Mouse (Mus musculus) myocyte (in vitro differentiated cells): ENCODE data around the gene Edn3. TPM values are rescaled to one million over a fixed set of nuclear protein-coding genes. Genes with fewer than 3 reads are reported as not detected.

Source experiments
- H3K27me3 ChIP-seq: one replicate; pipeline ENCODE4 v1.6.1; 2011; ENCODE audit not compliant: control insufficient read depth, insufficient read depth, insufficient read length
- H3K36me3 ChIP-seq: one replicate; pipeline ENCODE4 v1.6.1; 2011; ENCODE audit not compliant: control insufficient read depth, insufficient read depth
- H3K4me2 ChIP-seq: one replicate; pipeline ENCODE4 v1.6.1; 2011; ENCODE audit warnings: low read depth, control low read depth
- H3K4me3 ChIP-seq: one replicate; pipeline ENCODE4 v1.5.1; 2011; ENCODE audit warnings: mild to moderate bottlenecking, control low read depth, moderate library complexity
- H3K79me2 ChIP-seq: one replicate; pipeline ENCODE4 v1.6.1; 2011; ENCODE audit not compliant: control insufficient read depth, insufficient read depth
- H3ac ChIP-seq: one replicate; pipeline ENCODE4 v1.6.1; 2011; ENCODE audit not compliant: control insufficient read depth, insufficient read length
- CEBPB ChIP-seq: IDR thresholded peaks from 2 replicates; pipeline ENCODE4 v1.6.1; 2011; ENCODE audit warnings: mild to moderate bottlenecking, moderate library complexity; ENCODE audit not compliant: poor library complexity, insufficient read depth, severe bottlenecking
- E2F4 ChIP-seq: IDR thresholded peaks from one replicate; pipeline ENCODE4 v1.6.1; 2011; ENCODE audit warnings: mild to moderate bottlenecking, control low read depth, moderate library complexity; ENCODE audit not compliant: insufficient read depth
- MAX ChIP-seq: IDR thresholded peaks from one replicate; pipeline ENCODE4 v1.6.1; 2011; ENCODE audit warnings: low read depth, mild to moderate bottlenecking, control low read depth
- MYOD1 ChIP-seq, 3 experiments: IDR thresholded peaks; one replicate each; pipeline ENCODE4 v1.6.1; 2011; ENCODE audit warnings: control low read depth in 2 of 3, low read depth in 2 of 3, mild to moderate bottlenecking in 2 of 3, moderate library complexity in 1 of 3; ENCODE audit not compliant: insufficient read length in 2 of 3, control insufficient read depth in 1 of 3
- MYOG ChIP-seq, 3 experiments: IDR thresholded peaks; one replicate each; pipeline ENCODE4 v1.6.1; 2011; ENCODE audit warnings: control low read depth in 2 of 3, low read depth in 2 of 3, mild to moderate bottlenecking in 2 of 3; ENCODE audit not compliant: insufficient read length in 2 of 3, control insufficient read depth in 1 of 3, insufficient read depth in 1 of 3
- POLR2A ChIP-seq: IDR thresholded peaks from one replicate; pipeline ENCODE4 v1.6.1; 2011; ENCODE audit warnings: low read depth, mild to moderate bottlenecking, control low read depth, moderate library complexity; ENCODE audit not compliant: insufficient read length
- POLR2AphosphoS2 ChIP-seq: IDR thresholded peaks from one replicate; pipeline ENCODE4 v1.6.1; 2011; ENCODE audit warnings: low read depth, control low read depth; ENCODE audit not compliant: insufficient read length
- REST ChIP-seq: IDR thresholded peaks from one replicate; pipeline ENCODE4 v1.6.1; 2011; ENCODE audit warnings: mild to moderate bottlenecking, control low read depth, moderate library complexity; ENCODE audit not compliant: insufficient read depth, insufficient read length
- TCF12 ChIP-seq: IDR thresholded peaks from one replicate; pipeline ENCODE4 v1.6.1; 2011; ENCODE audit warnings: mild to moderate bottlenecking, control low read depth; ENCODE audit not compliant: poor library complexity, insufficient read depth, severe bottlenecking
- TCF3 ChIP-seq: IDR thresholded peaks from one replicate; pipeline ENCODE4 v1.6.1; 2011; ENCODE audit warnings: low read depth, control low read depth; ENCODE audit not compliant: insufficient read length
- USF1 ChIP-seq: IDR thresholded peaks from one replicate; pipeline ENCODE4 v1.6.1; 2011; ENCODE audit warnings: low read depth, mild to moderate bottlenecking, control low read depth, moderate library complexity
- polyA plus RNA-seq: library from polyadenylated mRNA; unstranded; fragments of >200 nt; fragmentation: generic; extraction: Trizol; gene quantifications from one replicate; pipeline ENCODE4 v1.2.1, GENCODE M21; 2012; ENCODE audit warnings: missing spikeins

The Edn3 gene
- polyA plus RNA-seq, 1 experiment: not detected

DNA sequence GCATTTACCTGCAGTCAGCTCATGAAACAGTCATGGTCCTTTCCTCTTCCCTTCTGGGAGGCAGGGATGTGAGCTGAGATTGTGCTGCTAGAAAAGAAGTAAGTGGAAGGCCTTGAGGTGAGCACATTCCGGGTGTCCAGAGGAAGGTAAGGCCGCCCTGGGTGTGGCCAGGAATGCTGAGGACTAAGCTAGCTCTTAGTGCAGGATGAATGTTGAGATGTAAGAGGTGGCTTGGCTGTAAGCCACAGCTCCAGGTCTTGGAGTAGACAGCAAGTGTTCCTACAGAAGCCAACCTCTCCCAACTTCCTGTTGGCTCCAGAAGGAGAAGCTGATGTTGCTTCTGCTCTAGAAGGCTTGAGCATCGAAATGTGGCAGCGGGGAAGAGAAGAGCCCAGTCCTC, 67.4 kb downstream of the Edn3 start:
- TF ChIP-seq CEBPB (no peak), POLR2A (no peak), MAX (no peak), TCF12 (no peak), E2F4 (no peak), POLR2AphosphoS2 (no peak), MYOG (IDR thresholded peaks at IDR 0.05; ENCODE audit: control insufficient read depth in 1 of 3, insufficient read depth in 1 of 3, insufficient read length in 2 of 3, low read depth in 2 of 3) (no peak), USF1 (no peak), MYOD1 (IDR thresholded peaks at IDR 0.05; ENCODE audit: control insufficient read depth in 1 of 3, insufficient read length in 2 of 3, low read depth in 2 of 3) (no peak), TCF3 (no peak), REST (no peak)

GRCm38 (mm10) chr2:174833608-174834007, 73.2 kb downstream of the Edn3 start:
- Histone ChIP-seq H3K4me2 (no peak overlapping the region), H3ac (no peak overlapping the region), H3K4me3 (no peak overlapping the region), H3K36me3 (no peaks in the 10 kb centered on the region), H3K79me2 (no peaks in the 10 kb centered on the region), H3K27me3 (no peaks in the 10 kb centered on the region)
- TF ChIP-seq MYOG (IDR thresholded peaks at IDR 0.05; ENCODE audit: control insufficient read depth in 1 of 3, insufficient read depth in 1 of 3, insufficient read length in 2 of 3, low read depth in 2 of 3): no peak

More for the DNA sequence above, 67.4 kb downstream of the Edn3 start:
- Histone ChIP-seq H3K4me3 (no peak overlapping the region), H3K36me3 (no peaks in the 10 kb centered on the region), H3K4me2 (no peak overlapping the region), H3K27me3 (no peaks in the 10 kb centered on the region), H3K79me2 (no peaks in the 10 kb centered on the region), H3ac (no peak overlapping the region)

Other genes with a start within 250 kb of the Edn3 start
- gene Zfp831, start 117.1 kb upstream of the Edn3 start, polyA plus RNA-seq: not detected
- gene Gm14444, start 249.6 kb downstream of the Edn3 start, polyA plus RNA-seq: not detected